Mouse (Mus musculus) layer of hippocampus, postnatal 10 days (tissue): ENCODE measurements around the gene Gas2. TPM values are rescaled to one million over a fixed set of nuclear protein-coding genes. Genes with fewer than 3 reads are reported as not detected.

Source experiments
- DNase-seq, 2 experiments: peaks; one replicate each; pipeline ENCODE4 v3.0.0; 2021; ENCODE audit warnings: low spot score in 2 of 2
- total RNA-seq, 2 experiments: library from RNA; stranded (reverse); gene quantifications; 2 replicates each; pipeline ENCODE4 v1.2.3; 2021

The Gas2 gene
- total RNA-seq, 2 experiments from 2014 or later, result 17.4 to 21.8 TPM

- no peak for DNase-seq
Measured at GRCm38 (mm10) chr7:51962219-51962952, 100.6 kb downstream of the Gas2 start.

GRCm38 (mm10) chr7:51964681-51965080 lies 102.9 kb downstream of the Gas2 start:
- no peak for DNase-seq

- DNase-seq, result no peak
Measured at GRCm38 (mm10) chr7:51967581-51967980, 105.8 kb downstream of the Gas2 start.

DNA sequence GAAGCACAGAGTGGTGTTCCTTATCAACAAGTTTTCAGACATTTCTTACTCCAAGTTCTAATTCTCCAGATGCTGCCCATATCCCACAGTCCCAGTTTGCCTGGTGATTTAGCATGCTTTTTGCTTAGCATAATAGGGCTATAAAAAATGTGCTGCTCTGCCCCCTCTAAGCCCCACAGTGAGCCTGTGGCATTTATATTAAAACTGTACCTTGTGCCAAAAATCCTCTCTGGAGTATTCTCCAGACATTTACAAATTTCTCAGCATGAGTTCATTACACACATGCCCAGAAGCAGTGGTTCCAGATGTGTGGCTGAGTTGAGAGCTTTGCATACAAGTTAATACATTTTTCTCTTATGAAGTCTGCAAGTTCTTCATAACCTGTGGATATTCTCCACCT lies 107.6 kb downstream of the Gas2 start:
- no peak for DNase-seq

DNA sequence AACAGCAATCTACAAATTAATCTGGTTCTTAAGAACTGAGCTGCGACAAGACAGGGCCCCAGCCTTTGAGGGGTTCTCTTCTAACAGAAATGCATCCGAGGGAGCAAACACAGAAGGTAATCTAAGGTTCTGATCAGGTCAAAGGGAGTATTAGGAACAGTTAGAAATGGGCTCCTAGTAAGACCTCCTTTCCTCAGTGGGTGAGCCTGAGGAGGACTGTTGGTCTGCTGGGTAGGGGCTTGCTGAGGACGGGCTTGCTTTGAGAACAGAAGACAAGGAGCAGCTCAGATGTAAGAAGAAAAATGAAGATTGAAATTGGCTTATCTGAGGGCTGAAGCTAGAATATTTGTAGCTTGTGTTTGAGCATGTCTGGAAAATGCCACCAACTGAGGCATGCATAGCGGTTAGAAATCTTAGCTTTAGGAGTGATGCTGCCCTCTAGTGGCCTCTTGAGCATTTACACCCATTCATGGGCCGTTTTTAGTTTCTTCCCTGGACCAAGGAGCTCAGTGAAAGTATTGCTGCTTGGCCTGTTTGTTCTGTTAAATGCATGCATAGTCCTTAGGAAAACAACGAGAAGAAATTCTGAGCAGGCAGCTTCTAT lies 110.5 kb downstream of the Gas2 start:
- peak; percentile 57 to 67 for DNase-seq

DNA sequence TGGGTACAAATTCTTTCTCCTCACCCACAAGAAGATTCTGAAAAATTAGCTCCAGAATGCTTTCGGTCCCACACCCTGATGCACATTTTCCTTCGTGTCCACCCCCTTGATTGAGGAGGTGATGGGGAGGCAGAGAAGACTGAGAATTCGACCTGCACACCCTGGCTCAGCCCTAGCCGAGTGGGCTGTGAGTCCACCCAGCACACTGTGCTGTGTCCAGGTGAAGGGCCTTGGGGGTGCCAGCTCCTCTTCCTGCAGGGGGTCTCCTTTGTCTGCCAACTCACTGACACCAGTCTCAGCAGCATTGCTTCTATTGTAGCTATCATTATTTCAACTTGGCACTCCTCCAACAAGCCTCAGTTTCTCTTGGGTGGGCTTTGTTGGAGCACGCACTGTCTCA lies 111.3 kb downstream of the Gas2 start:
- DNase-seq, result no peak

GRCm38 (mm10) chr7:51973526-51973925 lies 111.7 kb downstream of the Gas2 start:
- DNase-seq, result no peak

GRCm38 (mm10) chr7:51975181-51975580 lies 113.4 kb downstream of the Gas2 start:
- no peak for DNase-seq

DNA sequence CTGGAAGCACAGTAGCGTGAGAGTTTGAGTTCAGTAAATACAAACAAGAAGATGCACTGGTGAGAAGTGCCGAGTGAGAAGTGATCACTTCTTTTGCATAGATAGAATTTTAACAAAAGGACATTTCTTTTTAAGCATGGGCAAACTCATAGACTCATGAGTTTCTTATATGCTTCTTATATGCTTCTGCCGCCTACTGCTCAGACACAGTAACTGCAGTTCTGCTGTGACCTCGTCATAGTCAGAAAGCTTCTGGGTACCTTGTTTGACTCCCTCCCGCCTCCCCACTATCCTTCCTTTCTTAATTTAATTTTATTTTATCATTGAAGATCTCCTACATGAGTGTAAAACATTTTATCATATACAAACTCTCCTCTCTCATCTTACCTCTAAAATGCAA lies 117.5 kb downstream of the Gas2 start:
- DNase-seq, result no peak

GRCm38 (mm10) chr7:51982303-51982702 lies 120.5 kb downstream of the Gas2 start:
- DNase-seq, result no peak

- DNase-seq, result no peak
Measured at GRCm38 (mm10) chr7:51985763-51986162, 123.9 kb downstream of the Gas2 start.

DNA sequence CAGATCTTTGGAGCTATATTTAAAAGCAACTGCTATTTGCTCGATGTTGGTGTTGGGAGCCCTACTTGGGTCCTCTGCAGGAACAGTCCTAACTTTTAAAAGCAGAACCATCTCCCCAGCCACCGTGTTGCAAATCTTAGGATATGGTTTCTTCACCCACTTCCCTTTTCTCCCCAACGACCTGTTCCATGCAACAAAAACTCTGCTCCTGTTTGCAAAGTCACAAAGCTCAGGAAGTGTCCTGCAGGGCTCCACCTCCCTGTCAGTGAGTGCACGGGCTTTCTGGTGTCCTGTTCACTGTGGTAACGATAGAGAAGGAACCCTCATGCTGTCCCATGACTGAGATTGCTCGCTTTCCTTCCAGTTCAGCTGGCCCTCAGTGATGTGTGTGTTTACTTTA lies 125.1 kb downstream of the Gas2 start:
- DNase-seq, result no peak

GRCm38 (mm10) chr7:51991020-51991419 lies 129.2 kb downstream of the Gas2 start:
- no peak for DNase-seq

DNA sequence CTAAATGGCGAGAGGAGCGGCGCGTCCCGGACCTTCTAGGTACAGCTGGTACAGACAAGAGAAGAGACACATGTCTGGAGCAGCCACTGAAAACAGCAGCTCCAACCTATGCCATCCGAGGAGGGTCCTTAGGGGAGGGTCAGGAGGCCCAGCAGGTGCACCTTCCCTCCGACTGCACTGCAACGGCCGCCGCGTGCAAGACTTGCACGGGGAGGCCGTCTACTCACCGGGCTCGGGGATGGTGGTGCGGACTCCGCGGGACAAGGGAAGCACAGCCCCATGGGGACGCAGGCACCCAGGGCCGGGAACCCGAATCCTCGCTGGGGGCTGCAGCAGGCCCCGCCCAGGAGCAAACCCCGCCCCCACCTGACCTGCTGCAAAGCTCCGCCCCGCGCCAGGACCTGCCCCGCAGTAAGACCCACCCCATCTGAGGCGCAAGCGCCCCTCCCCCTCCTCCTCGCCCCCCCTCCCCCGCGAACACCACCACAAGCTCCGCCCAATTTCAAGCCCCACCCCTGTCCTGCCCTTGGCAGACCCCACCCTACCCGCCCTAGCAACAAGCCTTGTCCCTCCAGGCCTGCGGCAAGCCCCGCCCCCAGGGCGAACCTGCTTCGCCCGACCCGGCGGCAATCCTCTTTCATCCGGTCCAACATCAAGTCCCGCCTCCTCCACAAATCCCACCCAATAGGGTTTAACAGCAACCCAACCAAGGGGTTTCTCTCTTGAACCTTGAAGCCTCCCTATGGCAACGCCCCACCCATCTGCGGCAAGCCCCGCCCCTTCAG lies 143.9 kb downstream of the Gas2 start, which contains the start of gene Svip:
Gene Svip (minus strand): TSS at position 508 of the 785 bp plus-strand sequence.
- peak; percentile 89 to 91 for DNase-seq

DNA sequence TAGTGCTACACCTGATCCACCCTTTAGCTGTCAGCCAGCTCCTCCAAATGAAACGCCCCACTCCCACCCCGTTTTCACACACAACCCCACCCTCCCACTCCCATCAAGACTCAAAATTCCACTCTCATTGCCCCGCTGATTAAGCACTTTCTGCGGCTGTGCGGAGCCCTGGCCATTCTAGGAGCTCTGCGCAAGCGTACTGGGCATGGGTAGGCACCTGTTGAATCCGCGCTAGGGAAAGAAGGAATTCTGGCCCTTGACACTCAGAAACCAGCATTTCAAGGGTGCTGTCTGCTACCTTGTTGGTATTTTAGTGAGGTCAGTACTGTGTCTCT lies 144.4 kb downstream of the Gas2 start:
- DNase-seq, result no peak

DNA sequence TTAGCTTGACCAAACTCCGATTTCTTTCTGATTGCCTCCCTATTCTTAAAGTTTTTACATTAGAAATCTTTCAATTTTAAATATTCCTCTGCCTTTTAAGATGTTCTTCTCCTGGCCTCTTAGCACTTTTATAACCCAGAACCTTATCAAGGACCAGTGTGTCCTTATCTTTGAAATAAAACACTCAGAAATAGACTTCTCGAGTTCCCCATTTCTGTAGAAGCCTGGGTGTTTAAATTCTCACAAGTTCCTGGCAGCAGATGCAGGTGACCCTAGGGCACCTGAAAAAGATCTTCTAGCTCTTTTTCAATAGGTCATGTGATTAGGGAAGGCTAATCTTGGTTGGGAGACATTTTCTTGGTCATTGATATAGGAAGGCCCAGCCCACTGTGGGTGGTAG lies 145.3 kb downstream of the Gas2 start:
- no peak for DNase-seq

GRCm38 (mm10) chr7:52013457-52013856 lies 151.6 kb downstream of the Gas2 start:
- no peak for DNase-seq

- DNase-seq, result no peak
Measured at GRCm38 (mm10) chr7:52015180-52015579, 153.4 kb downstream of the Gas2 start.

GRCm38 (mm10) chr7:52015628-52016027 lies 153.8 kb downstream of the Gas2 start, which contains the start of gene 1700015G11Rik:
TSS of gene 1700015G11Rik (minus strand) at chr7:52015728.
- DNase-seq, result no peak

DNA sequence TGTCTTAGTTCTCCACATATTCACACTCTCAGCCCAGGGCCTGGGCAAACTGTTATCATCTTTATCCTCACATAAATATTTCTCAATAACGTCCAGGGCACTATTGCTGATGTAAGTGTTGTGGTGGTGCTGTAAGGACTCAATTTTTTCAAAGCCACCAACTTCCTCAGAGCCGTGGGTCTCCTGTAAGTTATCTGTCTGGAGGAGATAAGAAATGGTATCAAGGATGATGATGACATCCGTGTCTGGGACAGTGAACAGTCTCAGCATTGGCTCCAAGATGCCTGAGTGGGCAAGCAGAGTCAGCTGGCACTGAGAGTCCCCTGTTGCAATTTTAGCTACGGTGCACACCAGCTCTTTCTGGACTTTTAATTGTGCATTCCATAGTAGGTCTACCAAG lies 160.2 kb downstream of the Gas2 start:
- DNase-seq, result no peak

DNA sequence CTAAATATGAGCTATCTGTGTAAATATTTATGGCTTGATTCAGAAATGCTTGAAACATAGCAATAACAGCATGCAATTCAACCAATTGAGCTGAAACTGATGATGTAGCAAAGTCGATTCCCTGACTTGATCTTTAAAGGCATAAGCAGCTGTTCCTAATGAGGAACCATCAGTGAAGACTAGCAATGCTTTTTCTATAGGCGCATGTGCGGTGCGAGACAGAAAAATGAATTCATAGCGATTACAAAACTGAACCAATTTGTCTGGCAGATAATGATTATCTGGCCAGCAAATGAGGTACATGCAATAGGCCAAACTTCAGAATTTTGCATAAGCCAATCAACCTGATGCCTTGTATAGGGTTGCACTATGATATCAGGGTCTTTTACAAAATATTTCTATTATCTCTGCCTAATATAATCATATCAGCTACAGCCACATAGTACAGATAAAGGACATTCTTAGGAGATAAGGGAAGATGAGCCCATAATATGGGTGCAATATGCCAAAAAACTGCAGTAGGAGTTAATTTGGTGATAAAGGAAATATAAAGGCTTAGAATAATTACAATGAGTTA lies 162.3 kb downstream of the Gas2 start:
- no peak for DNase-seq
